Mouse (Mus musculus) CH12.LX (cell line): ENCODE data around the gene Slc35f6.

ENCODE experiments used
- BHLHE40 ChIP-seq: IDR thresholded peaks from 2 replicates; pipeline ENCODE4 v1.6.1; 2011; ENCODE audit warnings: mild to moderate bottlenecking, low read depth, low read length, improper control_type of control experiment
- CHD2 ChIP-seq: IDR thresholded peaks from 2 replicates; pipeline ENCODE4 v1.6.1; 2011; ENCODE audit warnings: low read length, improper control_type of control experiment
- CTCF ChIP-seq, 2 experiments: IDR thresholded peaks in 1 of 2; conservative IDR thresholded peaks in 1 of 2; 2 replicates each; pipeline ENCODE4 v1.5.1; 2011 to 2012; ENCODE audit warnings: low read depth in 2 of 2, low read length in 2 of 2, improper control_type of control experiment in 1 of 2, inconsistent platforms in 1 of 2, mild to moderate bottlenecking in 1 of 2, moderate library complexity in 1 of 2
- ETS1 ChIP-seq: conservative IDR thresholded peaks from 2 replicates; pipeline ENCODE4 v1.6.1; 2012; ENCODE audit warnings: low read depth, mild to moderate bottlenecking, inconsistent platforms, low read length, improper control_type of control experiment, moderate library complexity
- HCFC1 ChIP-seq: IDR thresholded peaks from 2 replicates; pipeline ENCODE4 v1.6.1; 2012; ENCODE audit warnings: low read depth, mild to moderate bottlenecking, inconsistent platforms, low read length, improper control_type of control experiment
- POLR2A ChIP-seq: IDR thresholded peaks from 2 replicates; pipeline ENCODE4 v1.6.1; 2011; ENCODE audit warnings: low read depth, mild to moderate bottlenecking, improper control_type of control experiment, low read length
- POLR2AphosphoS2 ChIP-seq: IDR thresholded peaks from 2 replicates; pipeline ENCODE4 v1.6.1; 2011; ENCODE audit warnings: low read depth, low read length, improper control_type of control experiment
- TCF12 ChIP-seq: IDR thresholded peaks from 2 replicates; pipeline ENCODE4 v1.6.1; 2014; ENCODE audit warnings: low read depth, mild to moderate bottlenecking, inconsistent platforms, low read length, improper control_type of control experiment

- TF ChIP-seq CTCF (conservative IDR thresholded peaks at IDR 0.05 in 1 of 2, IDR thresholded peaks at IDR 0.05 in 1 of 2; ENCODE audit: low read depth in 2 of 2, low read length in 2 of 2) (no peak), POLR2AphosphoS2 (no peak), POLR2A (no peak), TCF12 (no peak), CHD2 (no peak), BHLHE40 (no peak), ETS1 (no peak), HCFC1 (no peak)
Measured at GRCm38 (mm10) chr5:30626331-30627105, 21.2 kb upstream of the Slc35f6 start.
